Mouse (Mus musculus): ENCODE data around the gene Mylpf. TPM values are rescaled to one million over a fixed set of nuclear protein-coding genes. Genes with fewer than 3 reads are reported as not detected.

Mylpf gene
- polyA plus RNA-seq, 1 experiment from 2014 or later, result 6.9 TPM

GRCm38 (mm10) chr7:127206606-127207005 lies 2.1 kb upstream of the Mylpf start:
- POLR2A ChIA-PET, result interaction anchor here (1.4 kb wide), 1 partner anchor 12 kb away, joined by 3 read pairs; no protein-coding TSS in a partner anchor
- CTCF ChIA-PET, result interaction anchor here (1.3 kb wide), 1 partner anchor 12 kb away, joined by 3 read pairs; no protein-coding TSS in a partner anchor
- ATAC-seq, result no peak
- DNase-seq (ENCODE audit: low read depth, low spot score), result no peak
- TF ChIP-seq CTCF (IDR thresholded peaks at IDR 0.05), result no peak
- no peaks in the 10 kb centered on the region for H3K27me3 ChIP-seq
- in situ Hi-C loops (cut with MboI; ENCODE audit: low pct_unique_long_range_greater_than_20kb), result no loop called here

- in situ Hi-C loops (cut with MboI; ENCODE audit: low pct_unique_long_range_greater_than_20kb), result no loop called here
Observed at GRCm38 (mm10) chr7:127207374-127208294, 1.1 kb upstream of the Mylpf start.

GRCm38 (mm10) chr7:127208295-127208552 lies 466 bp upstream of the Mylpf start, which contains the start of gene Tbc1d10b:
TSS of gene Tbc1d10b (minus strand) at chr7:127208468.
- ChIA-PET POLR2A (no interaction called here), CTCF (no interaction called here)
- no peak for TF ChIP-seq CTCF (IDR thresholded peaks at IDR 0.05)
- DNase-seq (ENCODE audit: low read depth, low spot score) (no peak), ATAC-seq (peak; percentile 25)
- in situ Hi-C loops (cut with MboI; ENCODE audit: low pct_unique_long_range_greater_than_20kb), result no loop called here
- no peaks in the 10 kb centered on the region for H3K27me3 ChIP-seq

More at GRCm38 (mm10) chr7:127207374-127208294, 1.1 kb upstream of the Mylpf start:
- DNase-seq (ENCODE audit: low read depth, low spot score) (no peak), ATAC-seq (no peak)
- no peaks in the 10 kb centered on the region for H3K27me3 ChIP-seq
- no peak for TF ChIP-seq CTCF (IDR thresholded peaks at IDR 0.05)
- POLR2A ChIA-PET, result interaction anchor here (0.8 to 1.4 kb wide), 2 partner anchors 11 to 24 kb away, joined by 3 read pairs; no protein-coding TSS in a partner anchor
- CTCF ChIA-PET, result no interaction called here

GRCm38 (mm10) chr7:127209851-127210250 lies 1.2 kb downstream of the Mylpf start:
- TF ChIP-seq CTCF (IDR thresholded peaks at IDR 0.05), result no peak
- DNase-seq (ENCODE audit: low read depth, low spot score) (no peak), ATAC-seq (no peak)
- ChIA-PET CTCF (interaction anchor here (1.4 kb wide), 1 partner anchor 9 kb away, joined by 3 read pairs; no protein-coding TSS in a partner anchor), POLR2A (interaction anchor here (0.7 kb wide), 1 partner anchor 8 kb away, joined by 3 read pairs; no protein-coding TSS in a partner anchor)
- no peaks in the 10 kb centered on the region for H3K27me3 ChIP-seq
- in situ Hi-C loops (cut with MboI; ENCODE audit: low pct_unique_long_range_greater_than_20kb), result no loop called here

- no peak for TF ChIP-seq CTCF (IDR thresholded peaks at IDR 0.05)
- ChIA-PET CTCF (interaction anchor here (1.4 to 2.3 kb wide), 2 partner anchors 9 to 19 kb away, joined by 3 to 8 read pairs; no protein-coding TSS in a partner anchor), POLR2A (no interaction called here)
- ATAC-seq (no peak), DNase-seq (ENCODE audit: low read depth, low spot score) (no peak)
- no peaks in the 10 kb centered on the region for H3K27me3 ChIP-seq
- in situ Hi-C loops (cut with MboI; ENCODE audit: low pct_unique_long_range_greater_than_20kb), result no loop called here
Observed at GRCm38 (mm10) chr7:127210266-127210665, 1.6 kb downstream of the Mylpf start.

GRCm38 (mm10) chr7:127211014-127211745 lies 2.5 kb downstream of the Mylpf start:
- no peak for TF ChIP-seq CTCF (IDR thresholded peaks at IDR 0.05)
- ATAC-seq (no peak), DNase-seq (ENCODE audit: low read depth, low spot score) (no peak)
- ChIA-PET POLR2A (no interaction called here), CTCF (interaction anchor here (2.3 kb wide), 1 partner anchor 18 kb away, joined by 8 read pairs; no protein-coding TSS in a partner anchor)
- no peaks in the 10 kb centered on the region for H3K27me3 ChIP-seq
- in situ Hi-C loops (cut with MboI; ENCODE audit: low pct_unique_long_range_greater_than_20kb), result no loop called here

GRCm38 (mm10) chr7:127212432-127213250 lies 4.0 kb downstream of the Mylpf start:
- no peaks in the 10 kb centered on the region for H3K27me3 ChIP-seq
- in situ Hi-C loops (cut with MboI; ENCODE audit: low pct_unique_long_range_greater_than_20kb), result no loop called here
- ATAC-seq, result no peak
- no peak for TF ChIP-seq CTCF (IDR thresholded peaks at IDR 0.05)
- POLR2A ChIA-PET, result no interaction called here
- DNase-seq (ENCODE audit: low read depth, low spot score), result no peak
- CTCF ChIA-PET, result interaction anchor here (1.0 to 3.5 kb wide), 5 partner anchors 10 to 25 kb away, joined by 3 to 27 read pairs (median 5); no protein-coding TSS in a partner anchor

GRCm38 (mm10) chr7:127213485-127213884 lies 4.8 kb downstream of the Mylpf start:
- in situ Hi-C loops (cut with MboI; ENCODE audit: low pct_unique_long_range_greater_than_20kb), result no loop called here
- CTCF ChIA-PET, result interaction anchor here (1.0 to 3.5 kb wide), 6 partner anchors 10 to 69 kb away, joined by 3 to 27 read pairs (median 4); no protein-coding TSS in a partner anchor
- POLR2A ChIA-PET, result no interaction called here
- DNase-seq (ENCODE audit: low read depth, low spot score) (no peak), ATAC-seq (no peak)
- no peak for TF ChIP-seq CTCF (IDR thresholded peaks at IDR 0.05)
- no peaks in the 10 kb centered on the region for H3K27me3 ChIP-seq

GRCm38 (mm10) chr7:127213930-127214329 lies 5.2 kb downstream of the Mylpf start:
- DNase-seq (ENCODE audit: low read depth, low spot score) (no peak), ATAC-seq (no peak)
- ChIA-PET POLR2A (no interaction called here), CTCF (interaction anchor here (1.1 to 3.5 kb wide), 4 partner anchors 9 to 70 kb away, joined by 3 to 27 read pairs (median 4); no protein-coding TSS in a partner anchor)
- in situ Hi-C loops (cut with MboI; ENCODE audit: low pct_unique_long_range_greater_than_20kb), result no loop called here
- no peak for TF ChIP-seq CTCF (IDR thresholded peaks at IDR 0.05)
- no peaks in the 10 kb centered on the region for H3K27me3 ChIP-seq

- H3K27me3 ChIP-seq, result no peaks in the 10 kb centered on the region
- POLR2A ChIA-PET, result no interaction called here
- in situ Hi-C loops (cut with MboI; ENCODE audit: low pct_unique_long_range_greater_than_20kb), result no loop called here
- DNase-seq (ENCODE audit: low read depth, low spot score) (no peak), ATAC-seq (no peak)
- no peak for TF ChIP-seq CTCF (IDR thresholded peaks at IDR 0.05)
- CTCF ChIA-PET, result interaction anchor here (1.1 to 3.5 kb wide), 3 partner anchors 15 to 70 kb away, joined by 3 to 27 read pairs (median 3); no protein-coding TSS in a partner anchor
Observed at GRCm38 (mm10) chr7:127214521-127214920, 5.8 kb downstream of the Mylpf start.
